Mouse (Mus musculus): ENCODE data around the gene Dbndd1. TPM values are rescaled to one million over a fixed set of nuclear protein-coding genes. Genes with fewer than 3 reads are reported as not detected.

The Dbndd1 gene
- polyA plus RNA-seq, 1 experiment from 2014 or later = 0.24 TPM

DNA sequence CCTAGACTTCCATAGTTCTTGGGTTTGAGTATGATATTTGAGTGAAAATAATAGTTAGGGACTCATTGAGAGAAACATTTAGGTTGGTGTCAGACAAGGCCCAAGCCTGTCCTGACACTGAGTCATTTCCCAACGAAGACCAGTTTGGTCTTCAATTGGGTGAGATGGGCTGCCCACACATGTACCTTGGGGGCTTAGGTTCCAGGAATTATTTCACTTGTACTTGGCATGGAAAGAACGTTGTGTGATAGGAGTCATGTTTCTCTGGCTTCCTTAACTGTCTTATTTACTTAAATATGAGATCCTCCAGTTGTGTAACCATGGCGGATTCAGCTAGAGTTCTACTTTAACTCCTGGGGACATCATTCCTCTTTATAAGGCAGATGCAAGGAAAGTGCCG lies 51.6 kb downstream of the Dbndd1 start:
- H3K4me2 ChIP-seq = no peak overlapping the region
- no peaks in the 10 kb centered on the region; the same call in 1 of the 2 replicates for H3K4me1 ChIP-seq (replicated peaks)
- H3K27me3 ChIP-seq = no peaks in the 10 kb centered on the region
- ATAC-seq (ENCODE audit: insufficient read depth) = no peak
- no peak overlapping the region for H3K27ac ChIP-seq (replicated peaks)
- no peak overlapping the region for H3K9ac ChIP-seq
- WGBS (ENCODE audit: insufficient replicate concordance) = 73% methylated on average over 4 of the region's 4 CpGs
- H3K4me3 ChIP-seq (replicated peaks) = no peak overlapping the region
- no peaks in the 10 kb centered on the region for H3K9me3 ChIP-seq (replicated peaks)
- H3K36me3 ChIP-seq (replicated peaks) = peaks cover 20% of the 10 kb centered on the region

Other genes starting within 250 kb of the Dbndd1 start
- gene Fanca, start 196.9 kb downstream of the Dbndd1 start, polyA plus RNA-seq (2015; fragmentation: Nextera tagmentation; extraction: Ambion mirVana) = 15.5 and 16.7 TPM in 2 replicates
- 3.0 and 3.4 TPM in 2 replicates for gene Spire2, start 182.8 kb downstream of the Dbndd1 start, polyA plus RNA-seq (2015; fragmentation: Nextera tagmentation; extraction: Ambion mirVana)
- 50.6 and 54.5 TPM in 2 replicates for gene Tcf25, start 141.7 kb downstream of the Dbndd1 start, polyA plus RNA-seq (2015; fragmentation: Nextera tagmentation; extraction: Ambion mirVana)
- gene Mc1r, start 108.4 kb downstream of the Dbndd1 start, polyA plus RNA-seq (2015; fragmentation: Nextera tagmentation; extraction: Ambion mirVana) = not detected in 2 replicates
- 0.67 and 0.99 TPM in 2 replicates for gene Tubb3, start 104.0 kb downstream of the Dbndd1 start, polyA plus RNA-seq (2015; fragmentation: Nextera tagmentation; extraction: Ambion mirVana)
- gene Def8, start 91.9 kb downstream of the Dbndd1 start, polyA plus RNA-seq (2015; fragmentation: Nextera tagmentation; extraction: Ambion mirVana) = 11.7 and 11.9 TPM in 2 replicates
- gene Afg3l1, start 37.6 kb downstream of the Dbndd1 start, polyA plus RNA-seq (2015; fragmentation: Nextera tagmentation; extraction: Ambion mirVana) = 22.2 and 24.2 TPM in 2 replicates
- 3.3 and 3.8 TPM in 2 replicates for gene Gas8, start 3.4 kb upstream of the Dbndd1 start, polyA plus RNA-seq (2015; fragmentation: Nextera tagmentation; extraction: Ambion mirVana)
- 1.7 TPM in 2 replicates for gene Rhou, start 138.5 kb upstream of the Dbndd1 start, polyA plus RNA-seq (2015; fragmentation: Nextera tagmentation; extraction: Ambion mirVana)

All from liver, embryonic 15.5 days (tissue).